Mouse (Mus musculus): Measurements from ENCODE around the gene Unkl.
"Not testable (repeated sequence)": the region's sequence is repeated elsewhere in the genome, so short reads cannot be mapped to it uniquely, and the experiment has no call there.

DNA sequence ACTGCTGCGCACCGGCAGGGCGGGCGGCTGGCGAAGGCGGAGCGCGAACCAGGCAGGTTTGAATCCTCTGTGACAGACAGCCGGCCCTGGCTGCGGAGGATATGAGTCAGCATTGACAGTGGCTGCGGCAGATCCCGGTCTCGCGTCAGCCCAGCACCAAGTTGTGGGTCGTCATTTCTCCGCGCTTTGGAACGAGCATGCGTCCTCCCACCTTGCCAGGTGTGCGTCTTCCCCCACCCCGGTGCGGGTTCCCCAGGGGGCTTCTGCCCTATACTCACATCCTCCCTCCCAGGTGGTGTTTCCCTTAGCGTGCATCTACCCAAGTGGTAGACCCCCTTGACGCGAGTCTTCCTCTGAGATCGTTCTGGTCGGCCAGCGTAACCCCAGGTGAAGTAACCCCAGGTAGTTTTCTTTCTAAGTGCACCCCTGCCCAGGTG lies 34.3 kb downstream of the Unkl start:
- not testable (repeated sequence) for TF ChIP-seq POLR2A, CTCF (IDR thresholded peaks at IDR 0.05; ENCODE audit: insufficient read depth, low read depth, low read length)

Measured in olfactory bulb, adult 2 months (tissue).